ENCODE assay signal across 25 mouse cellular contexts in the genomic region with DNA sequence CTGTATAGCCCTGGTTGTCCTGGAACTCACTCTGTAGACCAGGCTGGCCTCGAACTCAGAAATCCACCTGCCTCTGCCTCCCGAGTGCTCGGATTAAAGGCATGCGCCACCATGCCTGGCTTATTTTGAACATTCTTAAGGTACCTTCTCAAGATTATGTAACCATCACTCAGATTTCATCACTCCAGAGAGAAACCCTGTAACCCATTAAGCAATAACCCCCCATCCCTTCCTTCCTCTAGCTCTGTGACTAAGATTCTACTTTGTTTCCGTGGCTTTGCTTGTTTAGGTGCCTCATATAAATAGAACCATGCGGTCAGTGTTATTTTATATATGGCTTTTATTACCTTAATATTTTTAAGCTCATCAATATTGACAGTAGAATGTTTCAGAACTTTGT. TPM values are rescaled to one million over a fixed set of nuclear protein-coding genes. Genes with fewer than 3 reads are reported as not detected.
DNase-seq lines count a peak whose midpoint lies in the region; ATAC-seq and TF ChIP-seq lines count a peak whose summit lies in the region.
"Had no signal": no experiment of that assay in that cellular context is flagged by ENCODE, and none has a peak within 500 bp of the region (broad histone marks: within the 10 kb centered on the region; RNA-seq: fewer than 3 reads in every experiment).

No protein-coding gene starts in this region.

- no peaks in the 10 kb centered on the region for H3K9me3 ChIP-seq in lung, postnatal 0 days (ENCODE audit: low read length)
- H3K9me3 ChIP-seq: heart, embryonic 13.5 days; liver, embryonic 15.5 days had no signal

- H3K4me3 ChIP-seq in lung, postnatal 0 days (ENCODE audit: low read depth, low read length): no peak overlapping the region
- no peak overlapping the region for H3K4me3 ChIP-seq in lung, adult 2 months (replicated peaks; ENCODE audit: extremely low read depth, low read depth, low read length)
- no peak overlapping the region for H3K4me3 ChIP-seq in macrophage (ENCODE audit: inconsistent target)
- H3K4me3 ChIP-seq in cerebellum, adult 2 months (replicated peaks; ENCODE audit: insufficient read depth, low read depth, low read length): no peak overlapping the region
- H3K4me3 ChIP-seq: erythroblast, embryonic 14.5 days; heart, embryonic 13.5 days; liver, embryonic 15.5 days had no signal

- H3K27me3 ChIP-seq in lung, postnatal 0 days (replicated peaks; ENCODE audit: insufficient read depth, low read length): no peaks in the 10 kb centered on the region
- no peaks in the 10 kb centered on the region for H3K27me3 ChIP-seq in cerebellum, adult 2 months (ENCODE audit: control insufficient read depth, insufficient read depth, low read length)
- H3K27me3 ChIP-seq: heart, embryonic 13.5 days; liver, embryonic 15.5 days had no signal

- DNase-seq in lung, postnatal 0 days (ENCODE audit: low spot score): peak; percentile 14
- no peak for DNase-seq in lung, adult 2 months
- peak; percentile 35 for DNase-seq in NIH3T3 (ENCODE audit: low read depth)
- DNase-seq in cerebellum, adult 2 months: no peak
- DNase-seq in cerebellum, postnatal 4 days (ENCODE audit: low spot score in 2 of 2): no peak
- DNase-seq: adrenal gland, postnatal 10 days; cerebellum, adult 9-10 months; cerebellum, postnatal 36 days; heart, postnatal 10 days; kidney, adult 11 months; kidney, postnatal 25 days; lung, postnatal 14 days; midbrain, embryonic 14.5 days; right cerebral cortex, postnatal 4 days; thymus, adult 18-20 months; thymus, postnatal 25 days had no signal

- H3K79me2 ChIP-seq in macrophage (ENCODE audit: inconsistent target): no peaks in the 10 kb centered on the region

- H3K36me3 ChIP-seq in lung, postnatal 0 days (ENCODE audit: insufficient read depth, low read length): no peaks in the 10 kb centered on the region
- H3K36me3 ChIP-seq in macrophage (ENCODE audit: inconsistent target): no peaks in the 10 kb centered on the region
- H3K36me3 ChIP-seq: heart, embryonic 13.5 days; liver, embryonic 15.5 days had no signal

- no peak for ATAC-seq in lung, postnatal 0 days
- peak; percentile 69 for ATAC-seq in neutrophil, adult 5-6 weeks (ENCODE audit: extremely low read depth, insufficient number of reproducible peaks, low FRiP score, poor library complexity, severe bottlenecking)
- ATAC-seq: activated CD4-positive, CD25-positive, alpha-beta regulatory T cell, adult 4 months; forebrain, embryonic 16.5 days had no signal

- no peak overlapping the region for H3K4me2 ChIP-seq in lung, postnatal 0 days (replicated peaks; ENCODE audit: low read depth, low read length)
- H3K4me2 ChIP-seq: heart, embryonic 13.5 days; hindbrain, embryonic 14.5 days; liver, embryonic 15.5 days had no signal

- no peak for TF ChIP-seq CTCF in lung, postnatal 0 days (IDR thresholded peaks at IDR 0.05)
- no peak for TF ChIP-seq CTCF in lung, adult 2 months (IDR thresholded peaks at IDR 0.05; ENCODE audit: insufficient read depth, low read length)
- TF ChIP-seq CTCF in cerebellum, adult 2 months (IDR thresholded peaks at IDR 0.05; ENCODE audit: borderline replicate concordance, insufficient read depth, low read depth, low read length): no peak

- TF ChIP-seq POLR2A in lung, adult 2 months (IDR thresholded peaks at IDR 0.05; ENCODE audit: borderline replicate concordance, extremely low read depth, low read depth, low read length): no peak
- TF ChIP-seq POLR2A in cerebellum, adult 2 months (IDR thresholded peaks at IDR 0.05; ENCODE audit: borderline replicate concordance, insufficient read depth, low read length): no peak

- 86% methylated on average over 6 of the region's 6 CpGs for WGBS in lung, postnatal 0 days
- WGBS in lung, adult 2 months: 81% methylated on average over 6 of the region's 6 CpGs
- 21% methylated on average over 6 of the region's 6 CpGs for WGBS in macrophage (ENCODE audit: missing documents)
- WGBS in cerebellum, adult 2 months: 95% methylated on average over 6 of the region's 6 CpGs

- no peaks in the 10 kb centered on the region for H3K4me1 ChIP-seq in lung, postnatal 0 days (ENCODE audit: insufficient read depth, low read depth, low read length)
- no peaks in the 10 kb centered on the region; the same call in 1 of the 2 replicates for H3K4me1 ChIP-seq in lung, adult 2 months (ENCODE audit: control insufficient read depth, insufficient read depth, low read length)
- H3K4me1 ChIP-seq in cerebellum, adult 2 months (ENCODE audit: control insufficient read depth, insufficient read depth, low read length): no peaks in the 10 kb centered on the region

- H3K9ac ChIP-seq in lung, postnatal 0 days (replicated peaks; ENCODE audit: low read depth): no peak overlapping the region
- H3K9ac ChIP-seq: heart, embryonic 13.5 days; hindbrain, embryonic 14.5 days; liver, embryonic 15.5 days had no signal

- H3K27ac ChIP-seq in lung, postnatal 0 days (ENCODE audit: low read length): no peak overlapping the region
- H3K27ac ChIP-seq in macrophage: peak overlapping the region; percentile 27; the same call in 1 of the 2 replicates
- no peak overlapping the region for H3K27ac ChIP-seq in cerebellum, adult 2 months (ENCODE audit: insufficient read depth, low read length)
- H3K27ac ChIP-seq: heart, embryonic 13.5 days; hindbrain, embryonic 14.5 days; liver, embryonic 15.5 days; stomach, postnatal 0 days had no signal

- peak; percentile 28; the same call in 1 of the 2 replicates for TF ChIP-seq EP300 in lung, postnatal 0 days (IDR thresholded peaks at IDR 0.05)

RNA-seq across cellular contexts. Expression of a gene that starts 12.1 kb away (rescaled TPM):
- polyA plus RNA-seq in lung, postnatal 0 days (2015; fragmentation: Nextera tagmentation; extraction: Ambion mirVana): 103 and 128 TPM in 2 replicates
- 80.7 and 92.5 TPM in 2 replicates for polyA plus RNA-seq in lung, adult 2 months (2012; rRNA removed)
- 100 to 1,000 TPM; 208 to 751 (median 645) TPM for total RNA-seq in macrophage (2018; cell fraction: chromatin; rRNA removed)
- 100 to 1,000 TPM; 122 to 216 (median 168) TPM for total RNA-seq in macrophage (2018; cell fraction: cytosol; rRNA removed)
- 100 to 1,000 TPM; 151 to 495 (median 323) TPM for total RNA-seq in macrophage (2018; cell fraction: nucleus; rRNA removed)
- 110 to 316 TPM (median 118 TPM) in 3 replicates for polyA plus RNA-seq in macrophage (2018)
- 448 and 551 TPM in 2 replicates for total RNA-seq in neutrophil, adult 5-6 weeks (2017)
- polyA plus RNA-seq in cerebellum, adult 2 months (2012; rRNA removed): 132 and 153 TPM in 2 replicates

RNA-seq across cellular contexts. Expression of a gene that starts 12.2 kb away (rescaled TPM):
- 4.8 and 5.0 TPM in 2 replicates for polyA plus RNA-seq in lung, postnatal 0 days (2015; fragmentation: Nextera tagmentation; extraction: Ambion mirVana)
- polyA plus RNA-seq in lung, adult 2 months (2012; rRNA removed): 4.5 and 5.3 TPM in 2 replicates
- total RNA-seq in macrophage (2018; cell fraction: chromatin; rRNA removed): 1 to 10 TPM in 23 of 26 experiments, under 1 TPM in 3; 0.53 to 8.4 (median 4.3) TPM
- total RNA-seq in macrophage (2018; cell fraction: cytosol; rRNA removed): 1 to 10 TPM; 2.6 to 7.1 (median 4.9) TPM
- 10 to 100 TPM in 1 of 26 experiments, 1 to 10 TPM in 25; 1.1 to 10.6 (median 5.7) TPM for total RNA-seq in macrophage (2018; cell fraction: nucleus; rRNA removed)
- polyA plus RNA-seq in macrophage (2018): 2.9 to 5.2 TPM (median 5.0 TPM) in 3 replicates
- 9.9 and 13.9 TPM in 2 replicates for total RNA-seq in neutrophil, adult 5-6 weeks (2017)
- 7.7 and 9.5 TPM in 2 replicates for polyA plus RNA-seq in cerebellum, adult 2 months (2012; rRNA removed)

Comparison
In these comparisons a context has a peak if more than half of its experiments do, and no peak if none do; other contexts are left out.
1. DNase-seq: peak in lung, postnatal 0 days (single experiment) and NIH3T3 (single experiment); none in lung, adult 2 months (single experiment), cerebellum, adult 2 months (0 of 2) and cerebellum, postnatal 4 days (0 of 2).